Mouse (Mus musculus) spleen, postnatal 10 days (tissue): ENCODE data around the gene Gm3298.
"Not testable (repeated sequence)": the region's sequence is repeated elsewhere in the genome, so short reads cannot be mapped to it uniquely, and the experiment has no call there.

Experiments
- DNase-seq, 2 experiments: peaks; one replicate each; pipeline ENCODE4 v3.0.0; 2021 to 2022; ENCODE audit warnings: low spot score in 2 of 2

The Gm3298 gene

DNA sequence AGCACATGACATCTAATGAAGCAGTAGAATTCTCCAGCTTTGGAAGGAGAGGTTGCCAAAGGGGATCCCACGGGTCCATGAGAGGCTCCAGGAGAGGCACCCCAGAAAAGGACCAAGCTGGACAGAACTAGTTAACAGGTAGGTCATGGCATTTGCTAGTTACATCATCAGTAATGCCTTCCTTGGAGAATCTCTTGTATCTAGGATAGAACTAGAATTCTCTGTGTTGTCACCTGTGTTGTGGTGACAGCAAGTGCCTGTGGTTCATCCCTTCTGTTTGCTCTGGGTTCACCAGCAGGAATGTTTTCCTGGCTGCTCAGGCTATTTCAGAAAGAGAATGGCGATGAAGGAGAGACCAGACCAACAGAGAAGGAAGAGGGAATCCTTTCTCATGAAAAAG lies at the start of gene Gm3298:
Gm3298 (plus strand) TSS at position 301 of the 400 bp plus-strand sequence.
- DNase-seq: not testable (repeated sequence)

DNA sequence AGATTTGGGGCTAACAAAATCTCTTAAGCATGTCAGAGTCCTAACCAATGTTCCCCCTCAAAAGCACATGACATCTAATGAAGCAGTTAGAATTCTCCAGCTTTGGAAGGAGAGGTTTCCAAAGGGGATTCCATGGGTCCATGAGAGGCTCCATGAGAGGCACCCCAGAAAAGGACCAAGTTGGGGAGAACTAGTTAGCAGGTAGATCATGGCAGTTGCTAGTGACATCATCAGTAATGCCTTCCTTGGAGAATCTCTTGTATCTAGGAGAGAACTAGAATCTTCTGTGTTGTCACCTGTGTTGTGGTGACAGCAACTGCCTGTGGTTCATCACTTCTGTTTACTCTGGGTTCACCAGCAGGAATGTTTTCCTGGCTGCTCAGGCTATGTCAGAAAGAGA lies 32.1 kb upstream of the Gm3298 start, which contains the start of gene Gm8297:
Gm8297 (plus strand) TSS at position 301 of the 400 bp plus-strand sequence.
- DNase-seq: not testable (repeated sequence)

DNA sequence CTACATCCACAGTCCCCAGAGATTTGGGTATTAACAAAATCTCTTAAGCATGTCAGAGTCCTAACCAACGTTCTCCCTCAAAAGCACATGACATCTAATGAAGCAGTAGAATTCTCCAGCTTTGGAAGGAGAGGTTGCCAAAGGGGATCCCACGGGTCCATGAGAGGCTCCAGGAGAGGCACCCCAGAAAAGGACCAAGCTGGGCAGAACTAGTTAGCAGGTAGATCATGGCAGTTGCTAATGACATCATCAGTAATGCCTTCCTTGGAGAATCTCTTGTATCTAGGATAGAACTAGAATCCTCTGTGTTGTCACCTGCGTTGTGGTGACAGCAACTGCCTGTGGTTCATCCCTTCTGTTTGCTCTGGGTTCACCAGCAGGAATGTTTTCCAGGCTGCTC lies 34.6 kb downstream of the Gm3298 start, which contains the start of gene 4930555G01Rik:
4930555G01Rik (plus strand) TSS at position 301 of the 400 bp plus-strand sequence.
- not testable (repeated sequence) for DNase-seq
